Mouse (Mus musculus): ENCODE results near the gene Fkrp. TPM values are rescaled to one million over a fixed set of nuclear protein-coding genes. Genes with fewer than 3 reads are reported as not detected.
A peak's percentile ranks its signal among the peaks of the same experiment; 100 is the strongest.

Fkrp gene
- polyA plus RNA-seq, 1 experiment from 2014 or later = 36.9 TPM

DNA sequence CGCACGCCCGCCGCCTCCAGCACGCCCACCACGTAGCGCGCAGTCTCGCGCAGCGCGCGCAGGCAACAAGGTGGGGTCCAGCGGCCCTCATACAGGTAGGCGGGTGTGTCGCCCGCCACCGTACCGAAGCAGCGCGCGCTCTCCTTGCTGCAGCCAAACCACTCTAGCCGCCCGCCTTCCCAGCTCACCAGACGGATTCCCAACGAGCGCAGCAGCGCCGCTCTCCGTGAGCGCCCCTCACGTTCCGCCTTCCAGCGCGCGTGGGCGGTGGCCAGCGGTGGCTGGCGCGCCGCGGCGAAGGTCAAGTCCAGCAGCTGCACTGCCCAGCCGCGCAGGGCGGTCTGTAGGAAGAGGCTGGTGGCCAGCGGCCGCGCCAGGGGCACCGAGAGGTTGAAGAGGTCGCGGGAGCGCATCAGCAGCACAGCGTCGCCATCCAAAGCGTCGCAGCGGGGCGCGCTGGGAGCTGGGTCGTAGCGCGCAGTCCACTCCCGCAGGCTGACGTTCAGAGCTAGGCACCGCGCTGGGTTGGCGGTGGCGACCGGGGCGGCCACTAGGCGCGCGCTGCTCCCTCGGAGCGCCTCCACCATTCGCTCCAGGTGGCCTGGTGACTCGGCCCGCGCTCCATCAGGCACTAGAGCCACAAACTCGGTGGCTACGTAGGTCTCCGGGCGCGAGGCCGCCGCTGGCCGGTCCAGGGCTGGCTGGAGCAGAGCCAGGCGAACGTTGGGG is 5.4 kb downstream of the Fkrp start:
- peaks cover 40% of the 10 kb centered on the region for H3K27me3 ChIP-seq
- peaks cover 25% of the 10 kb centered on the region for H3K36me3 ChIP-seq
- ATAC-seq (ENCODE audit: low FRiP score, low read depth) = no peak
- H3K4me1 ChIP-seq = peaks cover 38% of the 10 kb centered on the region
- peak overlapping the region; percentile 80 for H3K27ac ChIP-seq (replicated peaks)
- 5% methylated on average over 87 of the region's 90 CpGs for WGBS
- no peaks in the 10 kb centered on the region for H3K9me3 ChIP-seq
- H3K9ac ChIP-seq (replicated peaks) = peak overlapping the region; percentile 62
- peak overlapping the region; percentile 45 for H3K4me3 ChIP-seq
- peak overlapping the region; percentile 68 for H3K4me2 ChIP-seq (replicated peaks)

DNA sequence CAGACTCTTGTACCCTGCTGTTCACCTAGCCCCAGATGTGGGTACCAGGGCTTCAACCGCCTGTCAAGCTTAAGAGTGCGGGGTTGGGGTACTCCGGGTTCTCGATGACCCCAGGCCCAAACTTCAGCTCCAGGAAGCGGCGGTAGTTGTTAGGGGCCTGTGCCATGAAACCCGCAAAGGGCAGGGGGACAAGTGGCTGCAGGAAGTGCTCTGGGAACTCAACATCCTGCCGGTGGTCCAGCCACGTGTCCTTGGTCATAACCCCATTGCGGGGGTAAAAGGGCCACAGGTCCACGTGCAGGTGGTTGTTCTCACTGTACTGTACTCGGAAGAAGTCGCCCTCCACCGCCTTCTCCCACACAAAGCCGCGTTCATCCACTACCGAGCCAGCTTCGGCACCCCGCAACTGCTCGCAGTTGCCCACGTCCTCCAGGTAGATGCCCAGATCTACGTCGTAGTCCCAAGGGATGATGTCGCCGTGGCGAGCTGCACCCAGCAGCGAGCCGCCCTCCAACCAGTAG is 6.1 kb downstream of the Fkrp start:
- H3K27me3 ChIP-seq = peaks cover 40% of the 10 kb centered on the region
- H3K4me1 ChIP-seq = peaks cover 35% of the 10 kb centered on the region
- H3K27ac ChIP-seq (replicated peaks) = peak overlapping the region; percentile 80
- H3K9me3 ChIP-seq = no peaks in the 10 kb centered on the region
- 49% methylated on average over 28 of the region's 28 CpGs for WGBS
- peak overlapping the region; percentile 62; the same call in 1 of the 2 replicates for H3K9ac ChIP-seq (replicated peaks)
- peak overlapping the region; percentile 68 for H3K4me2 ChIP-seq (replicated peaks)
- ATAC-seq (ENCODE audit: low FRiP score, low read depth) = no peak
- H3K36me3 ChIP-seq = peaks cover 25% of the 10 kb centered on the region
- H3K4me3 ChIP-seq = peak overlapping the region; percentile 45

DNA sequence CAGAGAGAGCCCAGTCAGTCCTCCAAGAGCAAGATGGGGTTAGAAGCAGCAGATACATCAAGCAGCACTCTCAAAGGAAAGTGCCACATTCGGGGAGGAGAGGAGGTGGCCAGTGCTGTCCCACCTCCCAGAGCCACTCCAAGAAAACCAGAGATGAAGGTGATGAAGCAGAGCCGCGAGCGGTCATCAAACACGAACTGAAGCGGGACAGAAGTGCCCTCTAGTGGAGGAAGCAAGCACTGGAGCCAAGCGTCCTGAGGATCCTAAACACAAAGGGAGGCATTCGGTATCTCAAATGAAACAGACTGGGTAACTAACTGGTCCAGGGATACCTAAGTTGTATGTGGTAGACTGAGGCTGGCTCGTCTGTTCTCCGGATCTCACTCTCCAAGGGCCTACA is 6.8 kb downstream of the Fkrp start:
- H3K4me3 ChIP-seq = no peak overlapping the region
- H3K27ac ChIP-seq (replicated peaks) = no peak overlapping the region
- H3K4me2 ChIP-seq (replicated peaks) = no peak overlapping the region
- no peak for ATAC-seq (ENCODE audit: low FRiP score, low read depth)
- H3K4me1 ChIP-seq = peaks cover 28% of the 10 kb centered on the region
- H3K27me3 ChIP-seq = peaks cover 40% of the 10 kb centered on the region
- WGBS = 32% methylated on average over 10 of the region's 10 CpGs
- no peaks in the 10 kb centered on the region for H3K9me3 ChIP-seq
- peaks cover 25% of the 10 kb centered on the region for H3K36me3 ChIP-seq
- no peak overlapping the region for H3K9ac ChIP-seq (replicated peaks)

DNA sequence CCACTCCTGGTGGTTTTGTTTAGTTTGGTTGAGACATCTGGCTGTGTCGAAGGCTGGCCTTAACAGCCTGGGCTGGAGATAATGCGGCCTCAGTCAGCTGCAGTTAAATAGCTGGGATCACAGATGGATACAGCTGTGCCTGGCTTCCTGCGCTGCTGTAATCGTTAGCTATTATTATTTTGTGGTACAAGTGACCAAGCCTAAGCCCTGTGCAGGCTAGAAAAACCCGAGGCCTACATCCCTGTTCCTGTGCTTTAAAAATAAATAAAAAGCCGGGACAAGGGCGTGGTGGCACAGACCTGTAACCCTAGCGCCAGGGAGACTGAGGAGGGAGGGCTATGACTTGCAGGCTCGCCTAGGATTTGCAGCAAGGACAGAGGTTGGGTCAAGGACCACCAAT is 7.9 kb downstream of the Fkrp start:
- Histone ChIP-seq H3K27ac (replicated peaks) (no peak overlapping the region), H3K27me3 (peaks cover 38% of the 10 kb centered on the region), H3K4me3 (no peak overlapping the region), H3K4me2 (replicated peaks) (no peak overlapping the region), H3K36me3 (peaks cover 17% of the 10 kb centered on the region), H3K9ac (replicated peaks) (no peak overlapping the region), H3K9me3 (no peaks in the 10 kb centered on the region), H3K4me1 (peaks cover 18% of the 10 kb centered on the region)
- WGBS = 89% methylated on average over 9 of the region's 9 CpGs
- no peak for ATAC-seq (ENCODE audit: low FRiP score, low read depth)

DNA sequence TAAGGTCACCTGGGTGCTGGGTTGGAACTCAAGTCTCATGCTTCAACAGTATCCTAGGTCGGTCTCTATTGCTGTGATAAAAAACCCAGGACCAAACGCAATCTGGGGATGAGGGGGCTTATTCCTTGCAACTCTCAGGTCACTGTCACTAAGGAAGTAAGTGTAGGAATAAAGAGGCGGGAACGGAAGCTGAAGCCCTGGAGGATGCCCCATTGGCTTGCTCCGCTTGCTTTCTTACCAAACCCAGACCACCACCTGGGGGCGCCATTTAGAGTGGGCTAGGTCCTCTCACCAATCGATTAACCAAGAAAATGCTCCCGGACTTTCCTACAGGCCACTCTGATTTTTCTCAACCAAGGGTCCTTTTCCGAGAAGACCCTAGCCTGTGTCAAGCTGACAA is 8.6 kb downstream of the Fkrp start:
- Histone ChIP-seq H3K9me3 (no peaks in the 10 kb centered on the region), H3K27ac (replicated peaks) (no peak overlapping the region), H3K4me1 (peaks cover 18% of the 10 kb centered on the region), H3K36me3 (peaks cover 12% of the 10 kb centered on the region), H3K27me3 (peaks cover 31% of the 10 kb centered on the region), H3K9ac (replicated peaks) (no peak overlapping the region), H3K4me2 (replicated peaks) (no peak overlapping the region), H3K4me3 (no peak overlapping the region)
- 89% methylated on average over 9 of the region's 9 CpGs for WGBS
- no peak for ATAC-seq (ENCODE audit: low FRiP score, low read depth)

DNA sequence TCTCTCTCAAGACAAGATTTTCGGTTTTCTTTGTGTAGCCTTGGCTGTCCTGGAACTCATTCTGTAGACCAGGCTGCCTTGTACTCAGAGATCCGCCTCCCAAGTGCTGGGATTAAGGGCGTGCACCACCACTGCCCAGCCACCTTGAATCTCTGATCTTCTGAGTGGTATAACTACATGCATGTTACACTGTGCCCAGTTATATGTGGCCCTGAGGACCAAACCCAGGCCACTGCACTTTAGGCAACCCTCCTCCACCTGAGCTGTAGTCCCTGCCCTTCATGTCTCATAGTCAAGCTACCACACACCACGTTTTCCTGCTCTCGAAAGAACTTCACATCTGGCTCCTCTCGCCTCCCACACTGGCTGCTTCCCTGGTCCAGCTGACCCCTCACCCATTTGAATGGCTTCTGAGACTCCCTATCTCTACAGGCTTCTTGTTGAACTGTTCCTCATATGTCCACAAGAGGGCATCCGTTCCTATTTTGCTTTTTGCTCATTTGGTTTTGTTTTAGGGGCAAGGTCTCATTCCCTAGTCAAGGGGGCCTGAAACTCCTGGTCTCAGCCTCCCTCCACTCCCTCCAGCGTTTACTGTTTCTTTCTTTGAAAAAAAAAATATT is 12.0 kb downstream of the Fkrp start:
- ATAC-seq (ENCODE audit: low FRiP score, low read depth) = 0 out of 2 replicates have a peak, but pooled peaks have one; percentile 12
- no peak overlapping the region for H3K9ac ChIP-seq (replicated peaks)
- peaks cover 6% of the 10 kb centered on the region for H3K36me3 ChIP-seq
- no peak overlapping the region for H3K4me3 ChIP-seq
- no peak overlapping the region for H3K27ac ChIP-seq (replicated peaks)
- H3K4me2 ChIP-seq (replicated peaks) = no peak overlapping the region
- H3K9me3 ChIP-seq = no peaks in the 10 kb centered on the region
- WGBS = 32% methylated on average over 8 of the region's 8 CpGs
- H3K4me1 ChIP-seq = no peaks in the 10 kb centered on the region
- H3K27me3 ChIP-seq = no peaks in the 10 kb centered on the region

DNA sequence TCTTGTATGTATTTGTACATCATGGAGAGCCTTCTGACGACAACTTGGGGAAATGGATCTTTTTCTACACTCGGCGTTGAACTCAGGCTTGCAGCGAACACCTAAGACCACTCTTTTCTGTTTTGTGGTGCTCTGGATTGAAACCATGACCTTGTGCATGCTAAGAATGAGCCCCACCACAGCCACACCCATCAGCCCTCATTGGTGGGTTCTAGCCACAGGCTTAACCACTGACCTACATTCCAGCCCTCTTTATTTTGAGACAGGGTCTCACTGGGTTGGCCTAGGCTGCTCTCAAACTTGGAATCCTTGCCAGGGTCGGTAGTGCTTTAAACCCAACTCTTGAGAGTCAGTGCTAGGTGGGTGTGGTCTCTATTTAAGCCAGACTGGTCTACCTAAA is 21.6 kb downstream of the Fkrp start:
- Histone ChIP-seq H3K9ac (replicated peaks) (no peak overlapping the region), H3K4me3 (no peak overlapping the region), H3K4me2 (replicated peaks) (no peak overlapping the region), H3K9me3 (no peaks in the 10 kb centered on the region), H3K27ac (replicated peaks) (no peak overlapping the region), H3K36me3 (peaks cover 48% of the 10 kb centered on the region), H3K4me1 (no peaks in the 10 kb centered on the region), H3K27me3 (no peaks in the 10 kb centered on the region)
- 88% methylated on average over 5 of the region's 5 CpGs for WGBS
- no peak for ATAC-seq (ENCODE audit: low FRiP score, low read depth)

DNA sequence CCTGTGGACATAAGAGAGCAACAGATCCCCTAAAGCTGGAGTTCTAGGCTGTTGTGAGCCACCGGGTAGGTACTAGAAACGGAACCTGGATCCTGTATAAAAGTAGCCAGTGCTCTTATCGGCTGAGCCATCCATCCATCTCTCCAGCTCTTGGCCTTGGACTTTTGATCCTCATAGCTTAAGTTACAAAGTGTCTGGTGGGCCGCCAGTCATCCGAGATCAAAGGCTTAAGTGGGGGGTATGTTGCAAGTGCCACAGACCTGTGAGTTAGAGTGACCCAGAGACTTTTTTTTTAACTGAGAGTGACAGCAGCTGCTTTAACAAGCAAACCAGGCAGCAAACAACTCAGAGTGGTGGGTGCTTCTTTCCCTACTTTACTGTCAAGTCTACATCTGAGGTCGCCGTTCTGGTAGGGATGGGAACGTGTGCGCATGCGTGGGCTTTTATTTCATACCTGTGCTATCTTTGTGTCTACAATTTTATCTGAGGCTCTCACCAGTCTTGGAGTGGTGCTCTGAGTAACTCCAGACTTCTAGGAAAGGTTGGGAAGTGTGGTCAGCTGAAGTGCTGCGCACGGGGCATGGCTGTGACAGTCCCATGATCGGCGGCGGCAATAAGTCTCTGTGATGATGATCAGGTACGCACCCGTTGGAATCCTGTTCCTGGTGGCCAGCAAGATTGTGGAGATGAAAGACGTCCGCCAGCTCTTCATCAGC is 23.4 kb downstream of the Fkrp start:
- Histone ChIP-seq H3K27me3 (no peaks in the 10 kb centered on the region), H3K36me3 (peaks cover 45% of the 10 kb centered on the region), H3K4me3 (no peak overlapping the region), H3K4me2 (replicated peaks) (no peak overlapping the region), H3K9ac (replicated peaks) (no peak overlapping the region), H3K9me3 (no peaks in the 10 kb centered on the region), H3K4me1 (no peaks in the 10 kb centered on the region), H3K27ac (replicated peaks) (no peak overlapping the region)
- 95% methylated on average over 19 of the region's 19 CpGs for WGBS
- ATAC-seq (ENCODE audit: low FRiP score, low read depth) = no peak

DNA sequence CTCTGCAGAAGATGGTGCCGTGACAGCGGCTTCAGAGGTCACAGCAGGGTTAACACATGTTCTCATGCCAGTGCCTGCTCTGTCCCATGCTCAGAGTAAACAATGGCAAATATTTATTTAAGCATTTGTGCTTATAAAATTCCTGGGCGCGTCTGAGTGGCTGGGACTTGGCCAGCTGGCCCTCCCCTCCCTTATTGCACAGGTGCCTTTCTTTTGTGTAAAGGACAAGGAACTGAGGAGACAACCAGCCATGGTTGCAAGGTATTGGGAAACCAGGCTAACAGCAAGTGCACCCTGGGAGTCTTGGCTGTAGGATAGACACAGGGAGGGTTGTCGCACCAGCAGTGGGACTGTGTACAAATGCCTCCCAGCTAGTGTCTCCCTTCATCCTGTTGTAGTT is 24.2 kb downstream of the Fkrp start:
- Histone ChIP-seq H3K4me3 (no peak overlapping the region), H3K4me1 (no peaks in the 10 kb centered on the region), H3K36me3 (peaks cover 36% of the 10 kb centered on the region), H3K4me2 (replicated peaks) (no peak overlapping the region), H3K27ac (replicated peaks) (no peak overlapping the region), H3K9ac (replicated peaks) (no peak overlapping the region), H3K27me3 (no peaks in the 10 kb centered on the region), H3K9me3 (no peaks in the 10 kb centered on the region)
- no peak for ATAC-seq (ENCODE audit: low FRiP score, low read depth)
- 76% methylated on average over 5 of the region's 5 CpGs for WGBS

DNA sequence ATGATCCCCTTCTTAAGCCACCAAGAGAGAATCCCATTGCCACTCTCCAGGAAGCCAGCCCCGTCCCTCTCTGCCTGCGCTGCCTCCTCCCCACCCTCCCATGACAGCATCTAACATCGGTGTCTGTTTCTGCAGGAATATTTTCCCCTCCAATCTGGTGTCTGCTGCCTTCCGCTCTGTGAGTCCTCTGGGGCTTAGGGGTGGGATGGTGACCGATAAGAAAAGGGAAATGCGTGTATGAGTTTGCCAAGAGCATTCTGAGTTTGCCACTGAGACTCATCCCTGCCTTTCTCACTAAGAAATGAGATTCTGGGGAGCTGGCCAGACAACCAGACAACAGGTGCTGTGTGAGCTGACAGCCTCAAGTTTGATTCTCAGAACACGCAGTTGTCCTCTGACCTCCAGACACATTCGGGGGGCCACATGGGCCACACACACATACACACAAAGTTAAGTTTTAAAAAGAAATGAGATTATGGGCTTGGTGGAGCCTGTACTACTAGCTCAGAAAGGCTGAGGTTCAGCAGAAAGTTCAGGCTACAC is 30.9 kb downstream of the Fkrp start:
- Histone ChIP-seq H3K4me1 (peaks cover 34% of the 10 kb centered on the region), H3K4me3 (no peak overlapping the region), H3K27ac (replicated peaks) (no peak overlapping the region), H3K36me3 (peaks cover 12% of the 10 kb centered on the region; the same call in 1 of the 2 replicates), H3K27me3 (peaks cover 9% of the 10 kb centered on the region; the same call in 1 of the 2 replicates), H3K9me3 (no peaks in the 10 kb centered on the region), H3K9ac (replicated peaks) (no peak overlapping the region), H3K4me2 (replicated peaks) (no peak overlapping the region)
- WGBS = 94% methylated on average over 8 of the region's 8 CpGs
- ATAC-seq (ENCODE audit: low FRiP score, low read depth) = no peak

DNA sequence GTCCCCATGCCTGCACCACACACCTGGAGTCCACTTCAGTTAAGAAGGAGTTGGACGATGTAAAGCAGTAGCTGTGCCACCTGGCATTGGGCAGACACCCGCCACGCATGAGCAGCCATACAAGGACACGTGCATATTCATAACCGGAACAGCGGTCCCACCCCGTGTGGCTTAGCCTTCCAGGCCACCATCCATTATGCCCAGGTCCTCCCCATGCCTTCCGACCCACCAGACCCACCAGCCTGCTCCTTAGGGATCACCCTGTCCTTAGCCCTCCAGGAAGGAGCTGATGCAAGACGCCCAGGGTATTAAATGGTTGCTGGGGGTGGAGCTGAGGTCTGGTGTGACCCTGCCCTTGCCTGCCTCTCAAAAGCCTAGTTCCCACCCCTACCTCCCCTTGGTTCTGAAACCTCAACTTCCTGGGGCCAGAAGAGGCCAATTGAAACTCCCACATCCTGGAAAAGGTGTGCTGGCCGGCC is 32.0 kb downstream of the Fkrp start:
- Histone ChIP-seq H3K4me2 (replicated peaks) (peak overlapping the region; percentile 99; the same call in 1 of the 2 replicates), H3K27me3 (peaks cover 9% of the 10 kb centered on the region; the same call in 1 of the 2 replicates), H3K9me3 (no peaks in the 10 kb centered on the region), H3K4me3 (no peak overlapping the region), H3K36me3 (0 out of 2 replicates have a peak, but pooled peaks cover 3% of the 10 kb centered on the region), H3K9ac (replicated peaks) (no peak overlapping the region), H3K27ac (replicated peaks) (no peak overlapping the region), H3K4me1 (peaks cover 36% of the 10 kb centered on the region)
- WGBS = 68% methylated on average over 10 of the region's 10 CpGs
- no peak for ATAC-seq (ENCODE audit: low FRiP score, low read depth)

Measured in midbrain, embryonic 12.5 days (tissue).